Mouse (Mus musculus): ENCODE measurements at regions not wholly inside any gene's neighbourhood (a gene's known extent, or its start where the extent isn't known, plus 50 kb on each side); places are given as distances from the start of the nearest gene placed in this dataset.
A peak's percentile ranks its signal among the peaks of the same experiment; 100 is the strongest.

DNA sequence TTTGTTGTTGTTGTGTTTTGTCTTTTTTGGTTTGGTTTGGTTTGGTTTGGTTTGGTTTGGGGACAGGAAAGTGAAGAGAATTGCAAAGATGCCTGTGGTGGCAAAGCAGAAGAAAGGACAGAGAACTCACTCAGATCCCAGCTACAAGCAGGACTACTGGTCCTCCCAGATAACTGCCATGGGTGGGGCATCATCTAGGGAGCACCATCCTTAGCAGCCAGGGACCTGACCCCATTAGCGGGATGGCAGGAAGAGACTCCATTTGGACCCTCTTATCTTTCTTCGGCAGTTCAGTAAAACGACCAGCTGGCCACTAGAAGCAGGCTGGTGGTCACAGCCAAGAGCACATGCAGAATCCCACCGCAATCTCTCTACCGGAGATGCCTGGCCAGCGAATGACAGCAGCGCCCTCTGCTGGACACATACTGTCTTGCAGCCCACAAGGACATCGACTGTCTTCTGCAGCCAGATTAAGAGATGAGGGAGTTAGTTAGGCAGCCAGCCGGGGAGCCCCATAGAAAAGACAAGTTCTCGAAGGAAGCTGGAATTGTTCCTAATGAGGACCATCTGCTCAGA is 119.8 kb downstream of the Gm9195 start:
- DNase-seq, result peak; percentile 15

DNA sequence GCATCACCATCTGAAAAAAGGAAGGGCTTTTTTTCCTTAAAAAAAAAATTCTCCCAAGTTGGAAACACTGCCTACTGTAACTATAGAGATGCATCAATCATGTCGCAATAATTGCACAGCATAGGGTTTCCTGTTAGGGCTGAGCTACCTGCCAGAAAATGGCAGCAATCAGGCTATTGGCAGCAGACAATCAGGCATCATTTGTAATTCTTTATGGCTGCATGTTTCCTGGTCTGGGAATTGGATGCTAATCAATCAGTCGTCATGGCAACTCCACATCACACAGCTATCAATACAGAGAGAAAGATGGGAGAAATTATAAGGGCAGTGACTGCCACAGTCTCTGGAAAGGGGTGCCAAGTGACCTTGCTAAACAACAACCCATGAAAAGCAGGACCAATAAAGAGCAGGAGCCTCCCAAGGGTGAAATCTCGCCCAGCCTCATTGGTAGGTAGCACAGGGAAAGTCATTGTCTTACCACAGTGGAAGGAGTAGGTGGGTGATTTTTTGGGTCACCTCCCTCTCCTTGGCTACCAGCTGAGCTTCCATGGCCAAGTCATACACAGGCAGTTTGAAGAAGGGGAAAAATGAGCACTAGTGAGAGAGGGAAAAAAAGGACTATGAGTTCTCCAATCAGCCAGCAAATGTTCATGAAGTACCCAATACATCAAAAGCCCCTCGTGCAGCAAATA is 130.7 kb downstream of the Gm9195 start:
- no peak for DNase-seq

DNA sequence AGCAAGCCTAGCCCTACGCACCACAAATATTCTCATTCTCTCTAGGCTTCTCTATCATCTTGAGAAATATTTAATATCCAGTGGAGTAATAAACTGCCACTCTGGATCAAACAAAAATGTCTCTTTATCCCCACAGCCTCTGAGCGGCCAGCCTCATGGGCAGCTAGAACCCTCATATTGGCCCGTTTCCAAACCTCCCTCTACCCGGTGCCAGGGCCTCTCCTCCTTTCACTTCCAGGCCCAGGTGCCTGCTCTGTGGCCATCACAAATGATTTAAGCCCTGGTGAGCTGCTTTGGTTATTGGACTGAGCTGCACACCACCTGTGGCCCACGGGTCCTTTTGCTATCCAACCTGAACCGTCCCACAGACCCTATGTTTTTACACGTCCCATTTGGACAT is 131.5 kb downstream of the Gm9195 start:
- DNase-seq, result no peak

DNA sequence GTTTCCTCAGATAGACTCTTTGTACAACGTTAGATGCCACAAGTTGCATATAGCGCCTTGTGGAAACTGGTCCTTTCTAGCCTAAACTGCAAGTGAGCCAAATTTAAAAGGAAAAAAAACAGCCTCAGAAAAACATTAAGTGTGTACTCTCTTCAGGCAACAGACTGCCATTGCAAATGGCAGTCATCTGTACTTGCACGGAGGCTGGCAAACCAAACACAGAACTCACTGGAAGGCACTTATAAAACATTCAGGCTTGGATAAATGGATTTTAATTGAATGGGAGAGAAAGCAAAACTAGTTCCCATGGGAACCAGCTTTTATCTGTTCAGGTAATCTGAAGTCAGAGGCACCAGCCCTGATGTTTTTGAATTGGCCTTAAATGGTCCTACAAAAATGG is 133.7 kb downstream of the Gm9195 start:
- no peak for DNase-seq

DNA sequence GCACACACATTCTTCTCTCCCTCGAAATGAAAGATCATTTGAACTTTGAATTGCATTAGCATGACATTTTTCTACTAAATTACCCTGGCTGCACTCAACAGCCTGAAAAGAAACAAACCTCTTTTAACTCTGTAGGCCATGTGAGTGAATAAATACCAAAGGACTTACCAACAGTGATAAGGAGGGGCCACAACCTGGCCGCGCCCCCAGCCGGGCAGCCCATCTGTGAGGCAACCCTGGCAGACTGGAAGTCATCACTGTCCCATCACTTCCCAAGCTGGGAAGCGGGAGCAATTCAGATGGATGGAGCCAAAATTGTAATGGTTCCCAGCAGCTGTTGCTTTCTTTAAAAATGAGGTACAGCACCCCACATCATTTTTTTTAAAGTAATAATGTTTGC is 149.5 kb downstream of the Gm9195 start:
- DNase-seq, result no peak

DNA sequence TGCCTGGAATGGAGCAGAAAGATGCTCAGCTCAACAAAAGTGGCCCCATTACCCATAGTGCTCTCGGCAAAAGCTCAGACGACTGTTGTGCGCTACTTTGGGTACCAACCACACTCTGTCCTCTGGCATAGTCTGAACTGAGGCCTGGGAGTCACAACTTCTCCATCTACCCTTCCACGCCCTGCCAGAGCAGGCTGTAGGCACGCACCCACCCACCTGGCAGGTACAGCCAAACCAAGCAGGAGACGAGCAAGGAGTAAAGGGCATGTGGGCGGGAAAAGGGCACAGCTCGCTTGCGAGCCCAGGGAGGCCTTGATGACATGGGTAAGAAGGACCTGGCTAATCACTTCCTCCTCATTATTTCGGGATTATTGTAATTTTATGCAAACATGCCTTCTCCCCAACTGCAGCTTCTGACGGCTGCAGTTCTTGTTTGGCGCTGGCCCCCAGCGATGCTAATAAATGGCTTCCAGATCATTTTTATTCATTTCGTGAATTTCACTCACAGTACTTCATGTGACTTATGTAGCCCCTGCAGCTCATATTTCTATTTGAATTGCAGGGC is 150.0 kb downstream of the Gm9195 start:
- DNase-seq, result no peak

DNA sequence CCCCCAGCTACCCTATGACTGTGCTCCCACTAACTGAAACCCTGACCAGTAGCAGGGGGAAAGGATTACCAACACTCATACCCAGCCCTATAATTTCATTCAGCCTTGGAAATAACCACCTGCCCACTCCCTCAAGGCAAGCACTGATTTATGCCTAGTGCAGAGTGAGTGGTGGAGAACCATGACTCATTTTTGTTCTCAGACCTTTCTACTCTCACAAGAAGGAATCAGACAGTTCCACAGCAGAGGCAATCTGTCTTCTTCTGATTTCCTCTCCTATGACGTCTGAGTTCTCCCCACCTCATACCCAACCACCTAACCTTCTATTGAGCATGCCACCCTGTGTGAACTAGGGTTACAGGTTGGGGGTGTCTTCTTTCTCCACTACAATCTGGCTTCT is 153.6 kb downstream of the Gm9195 start:
- DNase-seq, result no peak

DNA sequence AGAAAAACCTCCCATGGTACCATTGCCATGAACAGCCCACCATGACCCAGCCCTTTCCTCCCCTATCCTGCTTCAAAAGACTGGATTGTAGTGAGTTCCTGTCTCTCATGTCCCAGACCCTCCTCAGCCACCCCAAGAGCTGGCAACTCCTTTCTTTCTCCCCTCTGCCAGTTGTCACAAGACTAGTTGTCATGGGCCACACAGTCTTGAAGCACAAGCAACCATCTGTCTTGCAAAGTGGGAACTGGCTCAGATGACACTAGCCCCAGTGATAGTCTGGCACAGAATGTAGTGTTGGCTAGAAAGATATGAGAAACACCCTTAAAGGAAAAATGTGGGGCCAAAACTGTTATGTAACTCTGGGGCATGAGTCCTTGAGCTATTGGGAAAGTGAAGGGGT is 187.8 kb downstream of the Gm9195 start:
- DNase-seq, result no peak

DNA sequence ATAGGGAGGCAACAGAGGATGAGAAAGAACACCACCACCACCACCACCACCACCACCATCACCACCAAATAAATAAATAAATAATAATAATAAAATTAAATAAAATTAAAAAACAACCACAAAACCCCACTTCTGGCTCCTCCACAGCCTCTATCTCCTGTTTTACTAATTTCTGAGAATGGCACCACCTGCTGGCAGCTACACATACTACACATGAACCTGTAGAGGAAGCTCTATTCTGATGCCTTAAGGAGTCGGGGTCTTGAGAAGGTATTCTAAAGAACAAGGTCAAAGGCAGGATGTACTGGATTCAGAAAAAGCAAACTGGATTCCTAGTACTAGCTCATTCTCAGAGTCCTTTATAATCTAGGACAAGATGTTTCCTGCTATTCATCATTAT is 191.6 kb downstream of the Gm9195 start:
- no peak for DNase-seq

DNA sequence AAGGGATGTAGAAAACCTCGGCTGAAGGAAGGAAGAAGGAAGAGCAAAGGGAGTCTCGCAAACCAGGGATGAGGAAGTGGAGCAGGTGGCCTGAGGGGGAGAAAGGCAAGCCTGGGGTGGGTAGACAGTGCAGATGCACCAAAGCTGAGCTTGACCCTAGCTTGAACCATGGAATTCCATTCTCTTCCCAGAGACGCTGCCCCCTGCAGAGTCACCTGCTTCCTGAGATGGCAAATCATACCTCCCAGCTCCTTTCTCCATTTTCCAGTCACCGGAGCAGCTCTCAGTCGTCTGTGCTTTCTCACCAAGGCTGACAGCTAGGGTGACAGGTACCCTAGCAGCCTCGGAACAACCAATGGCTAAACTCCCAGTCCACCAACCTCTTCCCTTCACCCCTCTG is 197.0 kb downstream of the Gm9195 start:
- no peak for DNase-seq

DNA sequence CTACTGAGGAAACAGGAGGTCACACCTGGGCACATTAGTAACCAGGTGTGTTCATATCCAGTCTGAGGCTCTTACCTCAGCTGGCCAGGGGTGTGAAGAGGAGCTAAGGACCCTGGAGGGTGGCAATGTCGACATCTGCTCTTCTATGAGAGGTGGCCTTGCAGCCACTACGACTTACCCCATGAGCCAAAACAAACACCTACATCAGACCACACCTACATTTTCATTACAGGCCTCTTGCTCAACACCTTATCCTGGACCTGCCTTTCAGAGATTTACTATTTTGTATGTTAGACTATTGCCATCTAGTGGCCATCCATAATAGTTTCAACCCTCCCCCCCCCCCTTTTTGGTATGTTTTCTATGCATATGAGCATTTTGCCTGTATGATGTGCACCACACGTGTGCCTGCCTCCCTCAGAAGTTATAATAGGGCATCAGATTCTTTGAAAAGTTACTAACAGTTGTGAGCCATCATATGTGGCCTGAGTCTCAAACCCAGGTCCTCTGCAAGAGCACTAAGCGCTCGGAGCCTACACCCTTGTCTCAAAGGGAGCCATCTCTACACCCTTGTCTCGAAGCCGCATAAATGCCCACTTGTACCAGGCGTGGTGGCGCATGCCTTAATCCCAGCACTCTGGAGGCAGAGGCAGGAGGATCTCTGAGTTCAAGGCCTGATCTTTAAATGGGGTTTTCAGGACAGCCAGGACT is 197.8 kb downstream of the Gm9195 start:
- no peak for DNase-seq

DNA sequence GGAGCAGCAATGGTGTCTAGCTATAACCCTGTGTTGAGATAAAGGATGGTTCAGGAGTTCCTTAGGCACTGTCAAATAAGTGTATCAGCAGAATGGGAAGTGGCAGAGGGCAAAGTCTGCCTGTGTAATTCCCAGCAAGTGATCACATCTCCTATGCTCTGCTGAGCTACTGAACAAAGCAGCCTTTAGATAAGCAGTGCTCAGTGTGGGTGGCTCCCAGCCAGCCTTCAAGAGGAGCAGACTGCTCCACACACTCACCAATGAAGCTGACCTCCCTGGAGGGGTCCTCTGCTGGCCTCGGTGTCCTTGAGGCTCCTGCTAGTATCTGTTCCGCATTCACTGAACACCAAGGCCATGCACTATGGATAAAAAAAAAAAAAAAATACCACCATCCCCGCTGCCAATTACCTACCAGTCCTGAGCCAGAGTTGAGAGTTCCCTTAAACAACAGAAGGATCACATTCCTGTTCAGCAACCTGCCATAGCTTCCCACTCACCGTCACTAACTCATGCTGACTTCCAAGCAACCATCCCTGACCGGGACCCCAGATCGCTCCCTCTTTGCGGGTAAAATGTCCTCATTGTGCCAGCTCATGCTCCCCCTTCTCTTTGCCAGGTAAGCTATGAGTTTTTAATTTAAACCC is 198.9 kb downstream of the Gm9195 start:
- DNase-seq, result peak; percentile 5

DNA sequence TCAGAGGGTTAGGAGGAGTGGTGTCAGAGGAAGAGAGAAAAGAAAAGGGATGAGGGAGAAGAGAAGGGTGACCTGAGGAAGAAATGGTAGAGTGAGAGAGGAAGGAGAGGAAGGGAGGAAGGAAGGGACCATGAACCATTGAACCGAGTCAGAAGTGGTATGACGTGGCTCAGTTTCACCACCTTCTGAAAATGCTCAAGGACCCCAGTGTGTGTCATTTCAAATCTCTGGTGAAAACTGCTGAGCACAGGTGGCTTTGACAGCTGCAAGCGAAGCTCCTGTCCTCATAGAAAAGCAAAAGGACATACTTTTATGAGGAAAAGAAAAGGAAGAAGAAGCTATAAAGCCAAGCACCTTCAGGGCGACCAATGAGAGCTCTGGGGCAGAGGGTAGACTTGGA is 214.3 kb downstream of the Gm9195 start:
- no peak for DNase-seq

DNA sequence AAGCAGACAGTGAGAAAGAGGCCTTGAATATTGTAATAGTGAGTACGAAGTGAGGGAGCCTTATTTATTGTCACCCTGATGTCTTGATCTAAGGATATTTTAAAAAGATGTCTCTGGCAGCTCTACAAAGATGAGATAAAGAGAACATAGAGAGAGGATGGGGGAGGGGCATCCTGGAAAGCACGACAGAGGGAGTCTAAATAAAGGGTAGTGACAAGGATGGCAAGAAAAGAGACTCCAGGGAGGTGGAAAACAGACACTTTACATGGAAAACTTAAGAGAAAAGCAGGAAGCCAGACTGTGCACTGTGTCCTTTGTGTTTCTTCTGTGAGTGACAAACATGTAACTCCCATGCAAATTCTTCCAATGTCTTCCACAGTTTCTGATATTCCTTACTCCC is 232.4 kb downstream of the Gm9195 start:
- DNase-seq, result no peak

DNA sequence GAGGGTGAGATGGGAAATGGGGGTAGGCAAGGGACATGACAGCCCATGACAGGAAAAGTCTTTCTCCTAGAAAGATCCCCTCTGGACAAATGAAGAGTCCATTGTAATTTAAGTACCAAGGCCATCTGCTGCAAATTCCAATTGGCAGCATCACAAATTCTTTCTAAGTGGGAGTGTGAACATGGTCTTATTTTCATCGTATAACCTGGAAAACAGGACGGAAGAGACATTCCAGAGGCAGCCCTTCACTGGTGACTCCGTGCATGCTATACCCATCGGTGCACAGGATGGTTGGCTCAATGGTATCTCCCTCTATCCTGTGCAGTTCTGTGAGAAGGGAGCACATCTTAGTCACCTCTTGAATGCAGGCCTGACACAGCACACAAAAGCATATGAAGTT is 249.8 kb downstream of the Gm9195 start:
- no peak for DNase-seq

DNA sequence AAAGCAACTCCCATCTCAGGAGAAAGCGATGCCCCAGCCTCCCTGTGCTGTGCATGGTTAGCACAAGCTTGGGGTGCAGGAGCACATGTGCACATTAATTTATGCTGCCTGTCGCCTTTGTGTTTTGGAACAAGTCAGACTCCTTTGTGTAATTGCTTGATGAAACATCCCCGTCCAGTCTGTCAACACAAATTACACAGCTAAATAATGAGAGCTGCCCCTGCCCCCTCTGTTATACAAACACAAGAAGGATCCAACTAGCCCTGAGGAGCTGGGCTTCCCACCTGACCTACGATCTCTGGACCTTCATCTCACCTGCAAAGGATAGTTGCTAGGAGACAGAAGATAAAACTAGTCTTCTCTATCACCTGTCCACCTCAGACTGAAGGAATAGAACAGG is 251.4 kb downstream of the Gm9195 start:
- no peak for DNase-seq

DNA sequence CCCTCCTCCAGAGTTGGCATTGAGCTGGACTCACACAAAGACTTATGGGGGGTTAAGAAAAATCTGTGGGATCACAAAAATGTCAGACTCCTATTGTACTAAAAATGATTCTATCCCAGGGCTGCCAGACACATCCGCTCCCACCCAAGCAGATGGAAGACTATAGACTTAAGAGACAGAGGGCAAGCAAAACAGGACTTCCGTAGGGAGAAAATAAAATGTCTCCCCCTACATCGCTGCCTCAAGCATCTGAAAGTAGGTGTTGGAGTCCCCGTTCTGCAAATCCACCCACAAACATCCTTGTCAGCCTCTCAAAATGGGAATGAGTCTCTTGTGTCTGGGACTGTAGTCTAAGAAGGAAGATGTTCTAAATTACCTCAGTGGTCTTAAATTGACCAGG is 253.3 kb downstream of the Gm9195 start:
- no peak for DNase-seq

DNA sequence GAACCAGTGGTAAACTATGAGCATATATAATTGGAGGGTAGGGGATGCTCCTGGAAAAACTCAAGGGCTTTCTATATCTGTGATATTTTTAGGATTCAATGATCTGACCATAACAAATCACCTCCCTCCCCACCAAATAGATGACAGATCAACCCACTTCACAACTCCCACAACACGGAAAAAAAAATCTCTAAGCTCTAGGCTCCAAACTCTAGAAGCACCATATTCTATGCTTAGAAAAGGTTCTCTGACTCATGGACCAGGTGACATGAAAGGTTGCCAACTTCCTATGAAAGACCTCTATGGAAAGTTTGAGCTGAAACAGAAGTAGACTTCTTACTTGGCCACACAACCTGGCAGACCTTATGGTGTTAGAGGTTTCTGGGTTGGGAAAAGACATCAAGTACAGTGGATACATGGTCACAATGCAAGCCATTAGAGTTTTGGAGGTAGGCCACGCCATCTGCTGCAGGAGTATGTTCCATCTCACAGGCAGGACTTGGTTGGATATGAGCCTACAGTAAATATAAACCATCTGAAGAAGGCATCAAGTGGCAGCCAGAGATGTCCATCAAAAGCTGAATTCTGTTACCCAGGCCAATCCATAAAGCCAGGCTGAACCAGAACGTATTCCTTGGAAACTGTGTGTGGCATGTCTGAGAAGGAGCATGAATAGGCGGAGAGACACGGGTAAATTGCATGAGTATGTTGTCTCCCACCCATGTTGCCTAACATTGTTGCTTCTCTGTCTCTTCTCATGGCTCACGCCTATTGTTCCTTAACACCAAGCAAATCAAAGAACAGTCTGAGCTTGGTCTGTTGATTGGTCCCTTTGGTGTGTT is 257.2 kb downstream of the Gm9195 start:
- no peak for DNase-seq

DNA sequence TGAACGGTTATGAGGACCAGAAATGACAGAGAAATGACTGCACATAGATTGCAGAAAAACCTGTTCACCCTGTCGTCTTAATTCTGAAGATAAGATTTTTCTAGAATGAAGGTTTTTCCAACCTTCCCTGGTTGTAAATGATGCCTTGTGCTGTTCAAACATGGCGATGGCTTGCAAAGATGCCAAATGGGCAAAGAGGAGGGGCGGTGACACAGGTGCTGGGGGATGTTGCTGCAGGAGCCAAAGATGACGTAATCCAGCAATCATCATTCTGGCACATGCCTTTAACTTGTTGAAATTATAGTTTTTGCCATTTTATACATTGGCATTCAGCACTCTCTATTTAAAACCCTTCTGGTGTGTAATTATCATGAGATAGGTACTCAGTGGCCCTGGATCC is 263.8 kb downstream of the Gm9195 start:
- no peak for DNase-seq

DNA sequence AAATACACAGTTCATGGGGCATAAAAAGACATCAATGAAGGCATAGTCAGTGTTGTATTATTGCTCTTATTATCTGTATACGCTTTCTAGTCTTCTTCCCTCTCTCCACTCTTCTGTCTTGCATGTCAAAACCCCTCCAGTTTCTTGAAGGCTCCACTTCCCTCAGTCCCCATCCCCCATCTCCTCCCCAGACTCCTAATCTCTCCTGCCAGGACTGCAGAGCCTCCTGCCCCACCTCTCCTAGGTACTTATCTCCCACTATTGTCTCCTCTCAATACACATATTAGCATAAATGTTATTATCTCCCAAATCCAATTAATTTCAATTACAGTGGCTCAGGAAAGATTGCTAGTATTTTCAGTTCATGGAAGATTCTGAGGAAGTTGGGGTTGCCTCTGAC is 264.2 kb downstream of the Gm9195 start:
- no peak for DNase-seq

DNA sequence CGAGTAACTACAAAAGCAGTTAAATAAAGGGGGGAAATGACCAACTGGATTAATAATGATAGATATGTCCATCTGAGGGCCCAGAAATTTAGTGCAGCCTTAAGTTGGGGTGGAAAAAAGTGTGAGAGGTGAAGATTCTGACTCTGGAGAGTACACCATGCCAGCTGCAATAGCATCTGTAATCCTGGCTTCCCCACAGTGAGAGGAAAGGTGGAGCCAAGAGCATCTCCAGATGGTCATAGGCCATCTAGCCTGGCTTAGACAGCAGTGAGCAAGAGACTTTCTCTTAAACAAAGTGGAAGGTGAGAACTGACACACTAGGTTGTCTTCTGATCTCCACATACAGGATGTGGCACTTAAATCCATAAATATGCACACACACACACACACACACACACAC is 264.7 kb downstream of the Gm9195 start:
- DNase-seq, result no peak

DNA sequence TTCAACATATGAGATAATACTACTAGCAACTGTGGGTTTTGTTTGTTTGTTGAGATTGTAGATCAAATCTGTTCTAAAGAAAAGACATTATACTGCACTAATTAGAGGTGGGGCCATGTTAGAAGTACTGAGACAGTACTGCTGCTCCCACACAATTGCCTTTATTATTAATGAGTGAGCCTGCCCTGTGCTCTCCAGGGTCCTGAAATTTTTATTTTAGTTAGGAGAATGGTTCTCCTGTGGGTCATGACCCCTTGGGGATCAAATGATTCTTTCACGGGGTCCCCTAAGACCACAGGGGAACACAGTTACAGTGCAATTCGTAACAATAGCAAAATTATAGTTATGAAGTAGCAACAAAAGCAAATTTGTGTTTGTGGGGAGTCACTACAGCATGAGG is 268.8 kb downstream of the Gm9195 start:
- DNase-seq, result no peak
